Mouse (Mus musculus) layer of hippocampus, adult 6 months (tissue): ENCODE measurements around the gene Gm21761. TPM values are rescaled to one million over a fixed set of nuclear protein-coding genes. Genes with fewer than 3 reads are reported as not detected.

ENCODE experiments used
- long read RNA-seq, 2 experiments: library from polyadenylated mRNA; unstranded; transcript quantifications; one replicate each; pipeline ENCODE4 v2.0.0; 2019 to 2020
- polyA plus RNA-seq: library from polyadenylated mRNA; unstranded; fragments of <200 nt; fragmentation: Nextera tagmentation; gene quantifications from 2 replicates; pipeline ENCODE4 v1.2.3, GENCODE M21; 2021

The Gm21761 gene
- polyA plus RNA-seq = not detected in 2 replicates
- long read RNA-seq, experiment 1 = 0 reads
- long read RNA-seq, experiment 2 = 0 reads

GRCm38 (mm10) chr13:119929172-119929571 is at the start of gene Gm21761:
Gene Gm21761, minus strand, starts transcription at chr13:119929272.

GRCm38 (mm10) chr13:119950706-119951105 is 21.6 kb upstream of the Gm21761 start, which contains the start of gene B020031M17Rik:
Gene B020031M17Rik, minus strand, starts transcription at chr13:119950806.

GRCm38 (mm10) chr13:119894685-119895084 is 34.4 kb downstream of the Gm21761 start, which contains the start of gene Tcstv1:
Gene Tcstv1, minus strand, starts transcription at chr13:119894785.

Other genes starting within 250 kb of the Gm21761 start
- 138 and 168 TPM in 2 replicates for gene Hmgcs1, start 238.9 kb downstream of the Gm21761 start, polyA plus RNA-seq
- gene Nim1k, start 173.4 kb downstream of the Gm21761 start, polyA plus RNA-seq = 9.3 and 9.9 TPM in 2 replicates
- 28.7 and 32.6 TPM in 2 replicates for gene Zfp131, start 138.4 kb downstream of the Gm21761 start, polyA plus RNA-seq
- not detected in 2 replicates for gene AF067063, start 99.1 kb downstream of the Gm21761 start, polyA plus RNA-seq
- not detected in 2 replicates for gene D13Ertd608e, start 93.3 kb downstream of the Gm21761 start, polyA plus RNA-seq
- not detected in 2 replicates for gene Tcstv1, start 34.5 kb downstream of the Gm21761 start, polyA plus RNA-seq
- not detected in 2 replicates for gene B020031M17Rik, start 21.5 kb upstream of the Gm21761 start, polyA plus RNA-seq
- gene Gm36079, start 97.7 kb upstream of the Gm21761 start, polyA plus RNA-seq = not detected in 2 replicates
- 0.13 TPM in 1 of 2 replicates, not detected in the other for gene Gm21188, start 122.9 kb upstream of the Gm21761 start, polyA plus RNA-seq
- not detected in 2 replicates for gene Gm20767, start 211.0 kb upstream of the Gm21761 start, polyA plus RNA-seq
- not detected in 2 replicates for gene Gm21818, start 243.2 kb upstream of the Gm21761 start, polyA plus RNA-seq